Mouse (Mus musculus) forebrain, embryonic 14.5 days (tissue): ENCODE data around the gene Esp8. TPM values are rescaled to one million over a fixed set of nuclear protein-coding genes. Genes with fewer than 3 reads are reported as not detected.
"Not testable (repeated sequence)": the region's sequence is repeated elsewhere in the genome, so short reads cannot be mapped to it uniquely, and the experiment has no call there.

Experiments
- ATAC-seq: fragments of 200-750 bp; cut with Nextera tagmentation; 2 replicates; pipeline ENCODE4 v1.8.0; 2017; ENCODE audit warnings: mild to moderate bottlenecking, moderate library complexity
- DNase-seq: peaks from one replicate; pipeline ENCODE4 v3.0.0-alpha.2; 2015; ENCODE audit warnings: low spot score
- H3K27ac ChIP-seq: fragments of 300-500 bp; sonication (generic); 2 replicates; pipeline ENCODE4 v1.5.1; 2014; ENCODE audit warnings: low read depth, mild to moderate bottlenecking, control low read depth, low read length, moderate library complexity
- H3K27me3 ChIP-seq: fragments of 300-500 bp; sonication (generic); replicated peaks from 2 replicates; pipeline ENCODE4 v1.6.1; 2014; ENCODE audit warnings: low read length, control low read depth, mixed read lengths; ENCODE audit not compliant: control insufficient read depth, insufficient read depth
- H3K36me3 ChIP-seq: fragments of 300-500 bp; sonication (generic); 2 replicates; pipeline ENCODE4 v1.6.1; 2014; ENCODE audit warnings: low read length, control low read depth; ENCODE audit not compliant: control insufficient read depth, insufficient read depth
- H3K4me1 ChIP-seq: fragments of 300-500 bp; sonication (generic); 2 replicates; pipeline ENCODE4 v1.6.1; 2014; ENCODE audit warnings: antibody characterized with exemption, low read length, control low read depth; ENCODE audit not compliant: control insufficient read depth, insufficient read depth
- H3K4me2 ChIP-seq: fragments of 300-500 bp; sonication (generic); 2 replicates; pipeline ENCODE4 v1.6.1; 2014; ENCODE audit warnings: mild to moderate bottlenecking, control low read depth, low read length
- H3K4me3 ChIP-seq: fragments of 300-500 bp; sonication (generic); 2 replicates; pipeline ENCODE4 v1.5.1; 2014; ENCODE audit warnings: low read depth, low read length, control low read depth
- H3K9ac ChIP-seq: fragments of 300-500 bp; sonication (generic); 2 replicates; pipeline ENCODE4 v1.6.1; 2014; ENCODE audit warnings: mild to moderate bottlenecking, low read length, control low read depth, moderate library complexity
- H3K9me3 ChIP-seq: fragments of 300-500 bp; sonication (generic); replicated peaks from 2 replicates; pipeline ENCODE4 v1.6.1; 2016; ENCODE audit warnings: low read length, control low read depth, mixed read lengths; ENCODE audit not compliant: control insufficient read depth
- WGBS: fragments of 180-500 bp; shearing (Covaris S2); extraction: QIAGEN DNeasy Blood & Tissue Kit; methylation state at CpG from one replicate; pipeline ENCODE4 v1.1.7; 2014; 5-methylcytosine and 5-hydroxymethylcytosine counted together
- polyA plus RNA-seq: library from polyadenylated mRNA; unstranded; fragments of >200 nt; fragmentation: Nextera tagmentation; extraction: Ambion mirVana; gene quantifications from 2 replicates; pipeline ENCODE4 v1.2.1, GENCODE M21; 2014

Esp8 gene
- polyA plus RNA-seq, result not detected in 2 replicates

DNA sequence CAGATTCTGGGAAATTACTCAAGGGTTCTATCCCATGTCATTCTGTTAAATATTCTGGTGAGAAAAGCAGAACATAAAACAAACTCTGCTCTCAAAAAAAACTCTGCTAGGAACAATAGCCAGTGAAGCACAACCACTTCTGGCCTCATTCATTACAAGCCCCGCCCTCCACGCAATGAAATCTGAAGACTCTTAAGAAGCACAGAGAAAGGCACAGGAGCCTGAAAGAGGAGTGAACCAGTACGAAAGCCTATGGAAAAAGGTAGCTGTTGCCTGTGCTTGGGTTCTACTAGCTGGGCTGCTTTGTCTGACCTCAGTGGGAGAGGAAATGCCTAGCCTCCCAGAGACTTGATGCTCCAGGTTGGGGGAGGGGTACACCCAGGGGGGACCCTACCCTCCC lies at the start of gene Esp8:
TSS of gene Esp8 (plus strand) at position 205 of the 400 bp plus-strand sequence.
- DNase-seq (no peak), ATAC-seq (no peak)
- Histone ChIP-seq H3K4me3 (no peak within 1 kb of the TSS), H3K4me2 (no peak within 1 kb of the TSS), H3K4me1 (no peaks in the 10 kb centered on the region), H3K9me3 (no peaks in the 10 kb centered on the region), H3K27ac (no peak within 1 kb of the TSS), H3K9ac (no peak within 1 kb of the TSS), H3K27me3 (no peaks in the 10 kb centered on the region), H3K36me3 (no peaks in the 10 kb centered on the region)
- 21% methylated on average over 3 of the region's 3 CpGs for WGBS

DNA sequence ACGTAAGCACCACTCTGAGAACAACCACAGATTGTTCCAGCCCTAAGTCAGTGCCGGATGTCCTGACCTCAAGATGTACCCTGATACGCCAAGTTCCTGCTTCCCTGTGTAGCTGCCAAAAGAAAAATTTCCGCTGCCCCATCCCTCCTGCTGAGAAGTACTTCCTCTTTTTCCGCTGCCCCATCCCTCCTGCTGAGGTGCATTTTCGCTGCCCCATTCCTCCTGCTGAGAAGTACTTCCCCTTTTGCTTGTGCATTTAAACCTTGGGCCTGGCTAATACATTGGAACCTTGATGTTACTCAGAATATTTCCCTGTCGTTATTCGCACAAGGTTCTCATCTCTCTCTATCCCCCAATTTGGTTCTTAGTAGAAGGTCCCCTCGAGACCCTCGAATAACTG lies 36.3 kb upstream of the Esp8 start:
- H3K9me3 ChIP-seq, H3K27ac ChIP-seq, H3K27me3 ChIP-seq, H3K4me3 ChIP-seq, ATAC-seq, H3K4me2 ChIP-seq, DNase-seq, H3K9ac ChIP-seq, H3K4me1 ChIP-seq, H3K36me3 ChIP-seq: not testable (repeated sequence)
- 78% methylated on average over 10 of the region's 10 CpGs for WGBS

DNA sequence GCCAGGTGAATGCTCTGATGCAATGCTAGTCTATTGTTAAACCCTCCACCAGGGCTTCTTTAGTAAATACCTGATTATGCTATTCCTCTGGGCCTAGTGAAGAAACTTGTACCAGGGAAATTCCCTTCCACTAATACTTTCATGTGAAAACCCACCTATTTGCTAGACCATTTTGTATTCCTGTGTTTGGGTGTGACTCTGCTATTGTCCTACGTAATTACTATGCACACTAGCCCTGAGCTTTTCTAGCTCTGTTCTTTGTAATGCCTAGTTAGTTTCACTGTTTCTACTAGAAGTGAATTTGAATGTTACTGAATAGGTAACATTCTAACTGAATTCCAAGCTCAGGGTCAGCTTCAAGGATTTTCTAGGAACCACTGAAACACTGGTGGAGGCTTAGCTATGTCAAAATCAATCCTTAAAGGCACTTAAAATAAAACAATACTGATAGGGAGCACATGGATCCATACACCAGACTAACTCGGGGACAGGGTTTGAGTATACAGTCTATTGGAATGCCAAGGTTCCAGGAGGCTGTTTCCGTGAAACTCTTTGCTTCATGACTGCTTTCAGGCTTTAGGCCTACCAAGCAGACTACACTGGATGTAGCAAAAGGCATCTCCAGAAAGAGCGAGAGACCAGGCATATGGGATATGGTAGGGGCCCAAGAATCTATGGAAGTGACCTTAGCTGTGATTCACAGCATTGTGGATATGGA lies 24.2 kb upstream of the Esp8 start:
- DNase-seq, H3K9me3 ChIP-seq, H3K4me2 ChIP-seq, H3K36me3 ChIP-seq, H3K9ac ChIP-seq, H3K4me3 ChIP-seq, H3K27me3 ChIP-seq, H3K27ac ChIP-seq, H3K4me1 ChIP-seq, ATAC-seq: not testable (repeated sequence)
- 86% methylated on average over 4 of the region's 4 CpGs for WGBS

DNA sequence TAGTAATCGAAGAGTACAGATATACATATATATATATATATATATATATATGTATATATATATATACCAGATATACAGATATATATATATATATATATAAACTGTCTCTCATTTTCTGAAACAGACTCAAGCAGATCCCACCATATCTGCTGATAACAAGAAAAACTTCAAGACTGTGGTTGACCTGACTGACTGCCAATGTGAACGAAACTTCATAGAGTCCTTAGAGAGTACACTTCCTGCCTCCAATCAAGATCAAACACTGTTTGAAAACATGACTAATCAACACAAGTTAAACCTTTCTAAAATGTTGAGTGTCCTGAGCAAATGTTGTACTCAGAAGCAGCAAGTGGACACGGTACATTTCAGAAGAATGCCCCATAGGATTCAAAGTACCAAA lies 10.0 kb downstream of the Esp8 start:
- H3K4me1 ChIP-seq, result no peaks in the 10 kb centered on the region
- no peak overlapping the region for H3K4me2 ChIP-seq
- H3K4me3 ChIP-seq, result no peak overlapping the region
- no peaks in the 10 kb centered on the region for H3K27me3 ChIP-seq
- no peak overlapping the region for H3K27ac ChIP-seq
- DNase-seq, result no peak
- ATAC-seq, result no peak
- H3K36me3 ChIP-seq, result no peaks in the 10 kb centered on the region
- no peaks in the 10 kb centered on the region for H3K9me3 ChIP-seq
- H3K9ac ChIP-seq, result no peak overlapping the region
- WGBS, result 60% methylated on average over 3 of the region's 3 CpGs

DNA sequence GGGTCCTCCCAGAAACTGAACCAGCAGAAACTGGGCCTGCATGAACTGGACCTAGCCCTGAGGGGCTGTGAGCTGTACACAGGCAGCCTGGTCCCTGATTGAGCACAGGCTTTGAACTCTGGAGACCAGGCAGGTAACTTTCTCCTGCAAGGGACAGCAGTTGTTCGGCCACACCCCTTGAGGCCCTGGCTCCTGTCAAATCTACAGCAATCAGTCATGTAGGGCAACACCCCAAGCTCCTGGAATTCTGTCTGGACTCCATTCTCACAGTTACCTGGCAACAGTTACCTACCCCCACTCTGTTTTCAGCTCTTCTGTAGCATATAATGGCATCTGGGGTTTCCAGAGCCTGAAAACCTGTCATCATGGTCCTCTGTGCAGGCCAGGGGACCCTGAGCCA lies 11.3 kb downstream of the Esp8 start:
- no peak for ATAC-seq

DNA sequence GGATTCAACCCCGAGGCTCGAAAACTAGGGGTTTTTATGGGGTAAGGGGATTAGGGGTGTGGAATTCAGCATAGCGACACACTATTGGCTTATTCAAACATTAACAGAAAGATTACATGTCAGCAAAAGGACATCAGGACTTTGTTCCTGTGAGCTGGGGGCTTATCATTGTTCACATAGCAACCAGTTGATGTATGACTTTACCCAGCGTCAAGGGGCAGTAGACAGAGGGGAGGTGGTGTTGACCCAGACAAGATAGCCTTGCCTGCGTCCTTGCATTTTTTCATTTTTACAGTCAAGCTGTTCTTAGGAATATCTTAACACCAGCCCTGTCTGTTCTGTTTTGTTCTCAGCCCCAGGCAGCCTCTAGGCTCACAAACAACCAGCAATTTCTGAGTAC lies 27.2 kb downstream of the Esp8 start:
- not testable (repeated sequence) for ATAC-seq, H3K4me2 ChIP-seq, H3K4me1 ChIP-seq, H3K9ac ChIP-seq, H3K27ac ChIP-seq, H3K4me3 ChIP-seq, H3K27me3 ChIP-seq, DNase-seq, H3K36me3 ChIP-seq, H3K9me3 ChIP-seq
- 85% methylated on average over 5 of the region's 5 CpGs for whole genome bisulfite sequencing

More for the DNA sequence above, 11.3 kb downstream of the Esp8 start:
- Histone ChIP-seq H3K27ac (no peak overlapping the region), H3K36me3 (no peaks in the 10 kb centered on the region), H3K9me3 (no peaks in the 10 kb centered on the region), H3K4me1 (no peaks in the 10 kb centered on the region), H3K4me3 (no peak overlapping the region), H3K27me3 (no peaks in the 10 kb centered on the region), H3K9ac (no peak overlapping the region), H3K4me2 (no peak overlapping the region)
- WGBS, result 94% methylated on average over 1 of the region's 1 CpGs
- DNase-seq, result no peak

DNA sequence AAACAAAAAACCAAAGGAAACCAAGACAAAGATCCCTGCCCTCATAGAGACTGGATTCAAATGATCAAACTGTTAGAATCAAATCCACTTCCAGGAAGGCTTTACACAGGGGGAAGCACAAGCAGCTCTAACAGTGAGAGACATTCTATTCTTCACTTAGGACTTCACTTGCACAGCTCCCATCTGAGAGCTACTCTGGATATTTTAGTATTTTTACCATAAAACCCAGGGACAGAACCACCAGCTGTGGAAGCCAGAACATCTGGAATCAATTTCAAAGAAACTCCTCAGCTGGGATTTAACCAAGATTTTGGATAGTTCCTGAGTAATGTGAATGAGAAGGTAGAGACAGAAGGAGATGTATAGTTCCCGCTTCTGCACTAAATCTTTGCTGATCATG lies 33.6 kb downstream of the Esp8 start:
- Histone ChIP-seq H3K4me1 (no peaks in the 10 kb centered on the region), H3K36me3 (no peaks in the 10 kb centered on the region), H3K27me3 (no peaks in the 10 kb centered on the region), H3K27ac (no peak overlapping the region), H3K4me2 (no peak overlapping the region), H3K9ac (no peak overlapping the region), H3K9me3 (no peaks in the 10 kb centered on the region), H3K4me3 (no peak overlapping the region)
- 89% methylated on average over 1 of the region's 1 CpGs for WGBS
- ATAC-seq (no peak), DNase-seq (no peak)

DNA sequence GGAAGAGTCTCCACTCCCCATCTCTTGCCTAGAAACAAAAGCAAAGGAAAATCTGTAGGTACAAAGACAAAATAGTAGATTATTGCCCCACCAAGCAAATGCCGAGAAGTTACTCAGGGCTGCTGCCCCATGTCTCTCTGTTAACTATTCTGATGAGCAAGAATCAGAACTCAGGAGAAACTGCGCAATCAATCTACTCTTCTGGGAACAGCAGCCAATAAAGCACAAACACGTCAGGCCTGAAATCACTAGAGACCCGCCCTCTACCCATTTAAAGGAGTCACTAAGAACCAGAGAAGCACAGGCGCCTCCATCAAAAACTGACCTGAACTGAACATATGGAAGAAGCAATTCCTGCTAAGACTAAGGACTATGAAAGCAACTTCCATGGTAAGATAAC lies 41.4 kb downstream of the Esp8 start, which contains the start of gene Esp6:
TSS of gene Esp6 (plus strand) at position 301 of the 400 bp plus-strand sequence.
- Histone ChIP-seq H3K4me1 (no peaks in the 10 kb centered on the region), H3K9ac (no peak within 1 kb of the TSS), H3K9me3 (no peaks in the 10 kb centered on the region), H3K4me2 (no peak within 1 kb of the TSS), H3K27ac (no peak within 1 kb of the TSS), H3K27me3 (no peaks in the 10 kb centered on the region), H3K4me3 (no peak within 1 kb of the TSS), H3K36me3 (no peaks in the 10 kb centered on the region)
- 90% methylated on average over 5 of the region's 5 CpGs for WGBS
- ATAC-seq, result no peak
- DNase-seq, result no peak
